Mouse (Mus musculus) bone marrow, adult 2 months (tissue): ENCODE measurements around the gene Klhl9. TPM values are rescaled to one million over a fixed set of nuclear protein-coding genes. Genes with fewer than 3 reads are reported as not detected.
"Not testable (repeated sequence)": the region's sequence is repeated elsewhere in the genome, so short reads cannot be mapped to it uniquely, and the experiment has no call there.

Experiments used
- H3K27ac ChIP-seq: fragments of 200-500 bp; 2 replicates; pipeline ENCODE4 v1.5.1; 2012; ENCODE audit warnings: low read depth, mild to moderate bottlenecking, control low read depth, inconsistent platforms, low read length; ENCODE audit not compliant: control insufficient read depth, poor library complexity, insufficient read depth
- H3K4me1 ChIP-seq: fragments of 200-500 bp; 2 replicates; pipeline ENCODE4 v1.6.1; 2011; ENCODE audit warnings: low read length; ENCODE audit not compliant: control insufficient read depth, insufficient read depth
- H3K4me3 ChIP-seq: fragments of 200-500 bp; replicated peaks from 2 replicates; pipeline ENCODE3; 2011; ENCODE audit warnings: mild to moderate bottlenecking, low read depth, low read length, control low read depth; ENCODE audit not compliant: control insufficient read depth
- CTCF ChIP-seq: fragments of 200-500 bp; IDR thresholded peaks from 2 replicates; pipeline ENCODE4 v1.5.1; 2011; ENCODE audit warnings: low read length, control low read depth; ENCODE audit not compliant: control insufficient read depth, insufficient read depth
- POLR2A ChIP-seq: fragments of 200-500 bp; IDR thresholded peaks from 2 replicates; pipeline ENCODE4 v1.6.1; 2011; ENCODE audit warnings: low read depth, mild to moderate bottlenecking, control low read depth, low read length, borderline replicate concordance; ENCODE audit not compliant: control insufficient read depth
- WGBS: fragments of 180-500 bp; shearing (Covaris S2); methylation state at CpG from one replicate; pipeline ENCODE4 v1.1.7; 2018; 5-methylcytosine and 5-hydroxymethylcytosine counted together
- polyA plus RNA-seq: library from polyadenylated mRNA; stranded (reverse); fragments of >200 nt; gene quantifications from 2 replicates; pipeline ENCODE4 v1.2.4, GENCODE M21; 2011; ENCODE audit warnings: low replicate concordance; ENCODE audit not compliant: missing spikeins, insufficient read depth, insufficient read length

The Klhl9 gene
- polyA plus RNA-seq, result 10.8 and 18.3 TPM in 2 replicates

GRCm38 (mm10) chr4:88721791-88722721, at the start of gene Klhl9, which contains the start of gene Gm26566:
Klhl9 (minus strand) TSS chr4:88722465.
Gm26566 (plus strand) TSS chr4:88721805.
- WGBS, result under 1% methylated on average over 82 of the region's 82 CpGs
- Histone ChIP-seq H3K27ac (peak within 1 kb of the TSS; percentile 99), H3K4me1 (peaks cover 6% of the 10 kb centered on the region; the same call in 1 of the 2 replicates), H3K4me3 (peak within 1 kb of the TSS; percentile 99)
- peak; percentile 79 for TF ChIP-seq POLR2A
- no peak for TF ChIP-seq CTCF

DNA sequence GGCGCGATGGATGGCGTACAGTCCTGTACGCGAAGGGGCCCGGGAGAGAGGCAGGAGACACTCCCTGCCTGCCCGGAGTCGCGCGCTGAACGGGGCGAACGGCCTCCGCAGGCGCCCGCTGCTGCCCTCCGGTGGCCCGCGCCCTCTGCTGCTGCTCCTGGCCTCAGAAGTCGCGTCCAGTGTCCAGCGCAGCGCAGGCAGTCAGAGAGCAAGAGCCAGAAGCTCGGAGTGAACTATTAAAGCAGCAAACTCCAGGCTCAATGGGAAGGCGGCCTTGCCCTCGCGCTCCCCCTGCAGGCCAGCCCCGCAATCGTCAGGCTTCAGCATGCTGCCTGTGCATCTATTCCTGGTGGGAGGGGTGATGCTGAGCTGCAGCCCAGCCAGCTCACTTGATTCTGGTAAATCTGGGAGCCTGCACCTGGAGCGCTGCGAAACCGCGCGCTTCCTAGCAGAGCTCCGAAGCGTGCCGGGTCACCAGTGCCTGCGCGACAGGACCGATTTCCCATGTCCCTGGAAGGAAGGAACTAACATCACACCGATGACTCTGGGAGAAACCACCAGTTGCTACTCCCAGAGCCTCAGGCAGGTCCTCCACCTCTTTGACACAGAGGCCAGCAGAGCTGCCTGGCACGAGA, 41.2 kb upstream of the Klhl9 start:
- peak; percentile 50; the same call in 1 of the 2 replicates for TF ChIP-seq POLR2A
- peak; percentile 8; the same call in 1 of the 2 replicates for TF ChIP-seq CTCF
- WGBS, result 2% methylated on average over 34 of the region's 42 CpGs

GRCm38 (mm10) chr4:88762341-88762740, 40.1 kb upstream of the Klhl9 start:
- 49% methylated on average over 9 of the region's 9 CpGs for WGBS
- H3K4me1 ChIP-seq, result not testable (repeated sequence)

More for the DNA sequence above, 41.2 kb upstream of the Klhl9 start:
- Histone ChIP-seq H3K4me3 (peak overlapping the region; percentile 31), H3K27ac (peak overlapping the region; percentile 81)
- H3K4me1 ChIP-seq, result not testable (repeated sequence)

GRCm38 (mm10) chr4:88761776-88762175, 39.5 kb upstream of the Klhl9 start:
- not testable (repeated sequence) for H3K27ac ChIP-seq, H3K4me3 ChIP-seq, H3K4me1 ChIP-seq
- 71% methylated on average over 6 of the region's 8 CpGs for WGBS

More at GRCm38 (mm10) chr4:88762341-88762740, 40.1 kb upstream of the Klhl9 start:
- H3K4me3 ChIP-seq, H3K27ac ChIP-seq: not testable (repeated sequence)

DNA sequence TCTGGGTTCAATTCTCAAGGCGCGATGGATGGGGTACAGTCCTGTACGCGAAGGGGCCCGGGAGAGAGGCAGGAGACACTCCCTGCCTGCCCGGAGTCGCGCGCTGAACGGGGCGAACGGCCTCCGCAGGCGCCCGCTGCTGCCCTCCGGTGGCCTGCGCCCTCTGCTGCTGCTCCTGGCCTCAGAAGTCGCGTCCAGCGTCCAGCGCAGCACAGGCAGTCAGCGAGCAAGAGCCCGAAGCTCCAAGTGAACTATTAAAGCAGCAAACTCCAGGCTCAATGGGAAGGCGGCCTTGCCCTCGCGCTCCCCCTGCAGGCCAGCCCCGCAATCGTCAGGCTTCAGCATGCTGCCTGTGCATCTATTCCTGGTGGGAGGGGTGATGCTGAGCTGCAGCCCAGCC, 38.2 kb upstream of the Klhl9 start:
- TF ChIP-seq POLR2A, result peak; percentile 43; the same call in 1 of the 2 replicates
- H3K27ac ChIP-seq, result peak overlapping the region; percentile 74; the same call in 1 of the 2 replicates
- WGBS, result under 1% methylated on average over 28 of the region's 28 CpGs
- not testable (repeated sequence) for H3K4me1 ChIP-seq, H3K4me3 ChIP-seq

DNA sequence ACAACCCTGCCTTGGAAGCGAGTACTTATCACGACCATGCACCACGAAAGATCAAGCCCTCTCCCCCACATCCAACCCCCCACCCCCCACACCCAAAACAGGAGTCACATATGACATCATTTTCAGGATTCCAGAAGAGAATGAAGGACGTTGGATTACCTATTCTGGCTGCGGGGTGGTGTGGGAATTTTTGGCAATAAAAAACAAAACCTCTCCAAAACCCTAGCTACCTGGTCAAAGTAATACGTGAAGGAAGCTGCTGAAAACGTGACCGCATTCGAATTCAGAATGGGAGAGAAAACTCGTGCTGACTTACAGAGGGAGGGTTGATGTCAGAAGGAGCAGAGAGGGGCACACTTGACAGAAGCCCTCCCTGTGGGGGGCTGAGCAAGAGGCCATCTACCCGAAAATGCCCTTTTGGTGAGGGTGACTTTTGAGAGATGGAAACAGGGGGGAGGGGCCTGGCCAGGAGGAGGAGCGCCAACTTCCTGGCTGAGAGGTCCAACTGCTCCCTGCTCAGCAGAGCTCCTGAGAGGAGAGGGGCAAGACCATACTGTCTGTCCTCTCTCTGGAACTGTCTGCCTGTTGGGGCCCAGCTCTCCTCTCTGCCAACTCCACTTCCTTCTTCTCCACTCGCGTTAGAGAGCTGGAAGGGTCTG, 37.5 kb upstream of the Klhl9 start, which contains the start of gene Gm13283:
Gm13283 (plus strand) TSS at position 510 of the 659 bp plus-strand sequence.
- 14% methylated on average over 11 of the region's 14 CpGs for WGBS
- H3K27ac ChIP-seq, result peak within 1 kb of the TSS; percentile 74; the same call in 1 of the 2 replicates
- H3K4me1 ChIP-seq, H3K4me3 ChIP-seq: not testable (repeated sequence)

GRCm38 (mm10) chr4:88758751-88759150, 36.5 kb upstream of the Klhl9 start:
- not testable (repeated sequence) for H3K27ac ChIP-seq, H3K4me3 ChIP-seq, H3K4me1 ChIP-seq
- 90% methylated on average over 9 of the region's 9 CpGs for WGBS

GRCm38 (mm10) chr4:88757628-88758031, 35.4 kb upstream of the Klhl9 start:
- H3K4me1 ChIP-seq, result not testable (repeated sequence)
- 1% methylated on average over 21 of the region's 21 CpGs for WGBS
- peak; percentile 70 for TF ChIP-seq CTCF
- Histone ChIP-seq H3K4me3 (peak overlapping the region; percentile 62), H3K27ac (peak overlapping the region; percentile 92)

GRCm38 (mm10) chr4:88756581-88757513, 34.6 kb upstream of the Klhl9 start:
- Histone ChIP-seq H3K27ac (peak overlapping the region; percentile 92), H3K4me3 (peak overlapping the region; percentile 62)
- not testable (repeated sequence) for H3K4me1 ChIP-seq
- WGBS, result 4% methylated on average over 28 of the region's 31 CpGs

GRCm38 (mm10) chr4:88754818-88755340, 32.6 kb upstream of the Klhl9 start, which contains the start of gene Gm13271:
Gm13271 (plus strand) TSS chr4:88754868.
- H3K4me1 ChIP-seq, H3K27ac ChIP-seq, H3K4me3 ChIP-seq: not testable (repeated sequence)
- WGBS, result 92% methylated on average over 15 of the region's 15 CpGs
